Mouse (Mus musculus) common myeloid progenitor, adult 5-6 weeks (primary cell): ENCODE measurements around the gene Olfr1341. TPM values are rescaled to one million over a fixed set of nuclear protein-coding genes. Genes with fewer than 3 reads are reported as not detected.

Experiments used
- ATAC-seq: replicated peaks from 2 replicates; pipeline ENCODE4 v1.8.0; 2016; ENCODE audit warnings: low read depth, mild to moderate bottlenecking, moderate TSS enrichment, inconsistent platforms; ENCODE audit not compliant: poor library complexity, severe bottlenecking
- total RNA-seq: library from RNA; stranded (forward); fragments of 200-1000, 187-1606 nt; gene quantifications from 2 replicates; pipeline ENCODE4 v1.2.3, GENCODE M21; 2017

The Olfr1341 gene
- total RNA-seq, result not detected in 2 replicates

- no peak for ATAC-seq
Observed at GRCm38 (mm10) chr4:118703223-118703622, at the start of gene Olfr1341. Gene Olfr1341 (plus strand): TSS chr4:118703523.

- no peak for ATAC-seq
Observed at GRCm38 (mm10) chr4:118658652-118659051, 44.7 kb upstream of the Olfr1341 start, which contains the start of gene Olfr62. Gene Olfr62 (plus strand): TSS chr4:118658952.

GRCm38 (mm10) chr4:118687086-118687485 lies 16.2 kb upstream of the Olfr1341 start:
- ATAC-seq, result no peak

GRCm38 (mm10) chr4:118692412-118692973 lies 10.8 kb upstream of the Olfr1341 start, which contains the start of gene Olfr1342:
Gene Olfr1342 (minus strand): TSS chr4:118692756.
- peak; percentile 50 for ATAC-seq

- no peak for ATAC-seq
Observed at GRCm38 (mm10) chr4:118693812-118694211, 9.5 kb upstream of the Olfr1341 start.

GRCm38 (mm10) chr4:118708086-118708485 lies 4.8 kb downstream of the Olfr1341 start:
- no peak for ATAC-seq

- ATAC-seq, result no peak
Observed at GRCm38 (mm10) chr4:118711656-118712055, 8.3 kb downstream of the Olfr1341 start.

- ATAC-seq, result no peak
Observed at GRCm38 (mm10) chr4:118719838-118720237, 16.5 kb downstream of the Olfr1341 start, which contains the start of gene Olfr1340. Gene Olfr1340 (plus strand): TSS chr4:118720138.

- ATAC-seq, result no peak
Observed at GRCm38 (mm10) chr4:118721742-118722483, 18.6 kb downstream of the Olfr1341 start.

- ATAC-seq, result no peak
Observed at GRCm38 (mm10) chr4:118731875-118732274, 28.6 kb downstream of the Olfr1341 start, which contains the start of gene Olfr1339. Gene Olfr1339 (plus strand): TSS chr4:118732175.

GRCm38 (mm10) chr4:118739574-118739973 lies 36.3 kb downstream of the Olfr1341 start:
- ATAC-seq, result no peak

- no peak for ATAC-seq
Observed at GRCm38 (mm10) chr4:118740988-118741698, 37.8 kb downstream of the Olfr1341 start.

- ATAC-seq, result no peak
Observed at GRCm38 (mm10) chr4:118741881-118742280, 38.6 kb downstream of the Olfr1341 start.

GRCm38 (mm10) chr4:118758637-118759036 lies 55.3 kb downstream of the Olfr1341 start, which contains the start of gene Olfr1338:
Gene Olfr1338 (minus strand): TSS chr4:118758737.
- ATAC-seq, result no peak

Other genes starting within 250 kb of the Olfr1341 start
- gene Mpl, start 246.0 kb upstream of the Olfr1341 start, total RNA-seq, result 5.8 and 7.3 TPM in 2 replicates
- 7.5 and 8.0 TPM in 2 replicates for gene Tie1, start 213.5 kb upstream of the Olfr1341 start, total RNA-seq
- not detected in 2 replicates for gene 2610528J11Rik, start 176.5 kb upstream of the Olfr1341 start, total RNA-seq
- 0.14 TPM in 1 of 2 replicates, not detected in the other for gene Tmem125, start 159.5 kb upstream of the Olfr1341 start, total RNA-seq
- 0.46 TPM in 1 of 2 replicates, not detected in the other for gene Cfap57, start 82.7 kb upstream of the Olfr1341 start, total RNA-seq
- 98.3 and 123 TPM in 2 replicates for gene Ebna1bp2, start 82.7 kb upstream of the Olfr1341 start, total RNA-seq
- not detected in 2 replicates for gene Olfr62, start 44.6 kb upstream of the Olfr1341 start, total RNA-seq
- not detected in 2 replicates for gene Olfr1342, start 10.8 kb upstream of the Olfr1341 start, total RNA-seq
- gene Olfr1340, start 16.6 kb downstream of the Olfr1341 start, total RNA-seq, result not detected in 2 replicates
- gene Olfr1339, start 28.7 kb downstream of the Olfr1341 start, total RNA-seq, result not detected in 2 replicates
- gene Olfr1338, start 55.2 kb downstream of the Olfr1341 start, total RNA-seq, result not detected in 2 replicates
- gene Olfr1337, start 79.1 kb downstream of the Olfr1341 start, total RNA-seq, result not detected in 2 replicates
- gene Olfr1335, start 106.4 kb downstream of the Olfr1341 start, total RNA-seq, result not detected in 2 replicates
- not detected in 2 replicates for gene Olfr1333, start 132.8 kb downstream of the Olfr1341 start, total RNA-seq
- not detected in 2 replicates for gene Olfr1331, start 161.1 kb downstream of the Olfr1341 start, total RNA-seq
- not detected in 2 replicates for gene Olfr1330, start 185.1 kb downstream of the Olfr1341 start, total RNA-seq
- gene Olfr1329, start 213.9 kb downstream of the Olfr1341 start, total RNA-seq, result not detected in 2 replicates
- gene Olfr1328, start 235.1 kb downstream of the Olfr1341 start, total RNA-seq, result not detected in 2 replicates